Mouse (Mus musculus): ENCODE results near the gene Defb5. TPM values are rescaled to one million over a fixed set of nuclear protein-coding genes. Genes with fewer than 3 reads are reported as not detected.

Defb5 gene
- not detected in 2 replicates for polyA plus RNA-seq (2012; rRNA removed)

GRCm38 (mm10) chr8:19247280-19247679 lies at the start of gene Defb5:
Gene Defb5 (plus strand): TSS chr8:19247580.

GRCm38 (mm10) chr8:19225161-19225560 lies 22.2 kb upstream of the Defb5 start, which contains the start of gene Defb6:
Gene Defb6 (plus strand): TSS chr8:19225478.

GRCm38 (mm10) chr8:19239616-19240015 lies 7.8 kb upstream of the Defb5 start, which contains the start of gene Defb46:
Gene Defb46 (plus strand): TSS chr8:19239916.

DNA sequence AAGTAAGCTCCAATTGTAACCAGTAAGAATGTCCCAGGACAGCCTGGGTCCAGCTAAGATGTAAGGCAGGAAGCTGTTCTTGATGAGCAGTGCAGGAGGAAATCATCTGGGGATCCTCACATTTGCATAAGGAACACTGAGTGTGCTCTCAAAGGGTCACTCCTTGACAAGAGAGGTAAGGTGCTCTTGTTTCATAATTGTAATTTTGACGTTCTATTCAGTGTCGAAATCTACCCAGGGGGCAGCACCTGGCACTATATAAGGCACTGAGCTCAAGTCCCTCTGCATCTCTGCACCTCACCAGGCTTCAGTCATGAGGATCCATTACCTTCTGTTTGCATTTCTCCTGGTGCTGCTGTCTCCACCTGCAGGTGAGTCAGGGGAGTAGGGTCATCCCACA lies 45.7 kb downstream of the Defb5 start, which contains the start of gene Defb3:
Gene Defb3 (plus strand): TSS at position 301 of the 400 bp plus-strand sequence.

Other genes with a start within 250 kb of the Defb5 start
- not detected in 2 replicates for gene Defb38, start 221.0 kb upstream of the Defb5 start, polyA plus RNA-seq (2012; rRNA removed)
- gene Defb39, start 182.8 kb upstream of the Defb5 start, polyA plus RNA-seq (2012; rRNA removed) = not detected in 2 replicates
- gene Defb12, start 132.7 kb upstream of the Defb5 start, polyA plus RNA-seq (2012; rRNA removed) = not detected in 2 replicates
- not detected in 2 replicates for gene Defb34, start 123.8 kb upstream of the Defb5 start, polyA plus RNA-seq (2012; rRNA removed)
- gene Gm45826, start 106.8 kb upstream of the Defb5 start, polyA plus RNA-seq (2012; rRNA removed) = not detected in 2 replicates
- not detected in 2 replicates for gene Defb14, start 53.2 kb upstream of the Defb5 start, polyA plus RNA-seq (2012; rRNA removed)
- gene Defb4, start 48.9 kb upstream of the Defb5 start, polyA plus RNA-seq (2012; rRNA removed) = not detected in 2 replicates
- not detected in 2 replicates for gene Defb6, start 22.1 kb upstream of the Defb5 start, polyA plus RNA-seq (2012; rRNA removed)
- not detected in 2 replicates for gene Defb46, start 7.7 kb upstream of the Defb5 start, polyA plus RNA-seq (2012; rRNA removed)
- not detected in 2 replicates for gene Defb3, start 45.8 kb downstream of the Defb5 start, polyA plus RNA-seq (2012; rRNA removed)
- gene Defb8, start 200.0 kb downstream of the Defb5 start, polyA plus RNA-seq (2012; rRNA removed) = not detected in 2 replicates
- gene Defb7, start 247.5 kb downstream of the Defb5 start, polyA plus RNA-seq (2012; rRNA removed) = not detected in 2 replicates